Mouse (Mus musculus): ENCODE measurements around the gene Kif20b.

Kif20b gene

GRCm38 (mm10) chr19:34898941-34899340 lies 23.2 kb upstream of the Kif20b start:
- no peak for TF ChIP-seq GATA4 (IDR thresholded peaks at IDR 0.05; ENCODE audit: insufficient replicate concordance, low read length)

GRCm38 (mm10) chr19:34901266-34901665 lies 20.9 kb upstream of the Kif20b start:
- TF ChIP-seq GATA4 (IDR thresholded peaks at IDR 0.05; ENCODE audit: insufficient replicate concordance, low read length): no peak

DNA sequence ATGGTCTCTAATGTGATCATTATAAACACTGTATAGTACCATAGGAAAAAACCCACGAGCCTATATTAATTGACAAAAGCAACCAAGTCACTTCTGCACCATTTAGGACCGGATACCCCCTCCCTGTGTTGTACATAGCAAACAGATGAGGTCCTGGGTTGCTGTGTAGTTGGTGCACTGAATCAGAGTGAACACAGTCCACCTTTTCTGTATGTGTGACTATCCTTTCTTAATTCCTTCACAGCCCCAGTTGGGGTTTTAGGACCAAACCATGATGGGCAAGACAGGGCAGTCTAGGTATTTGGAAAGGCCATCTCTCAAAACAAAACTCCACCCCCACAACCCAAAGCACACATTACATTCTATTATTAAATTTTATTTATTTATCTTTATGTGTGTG lies 20.4 kb upstream of the Kif20b start:
- no peak for TF ChIP-seq GATA4 (IDR thresholded peaks at IDR 0.05; ENCODE audit: insufficient replicate concordance, low read length)

DNA sequence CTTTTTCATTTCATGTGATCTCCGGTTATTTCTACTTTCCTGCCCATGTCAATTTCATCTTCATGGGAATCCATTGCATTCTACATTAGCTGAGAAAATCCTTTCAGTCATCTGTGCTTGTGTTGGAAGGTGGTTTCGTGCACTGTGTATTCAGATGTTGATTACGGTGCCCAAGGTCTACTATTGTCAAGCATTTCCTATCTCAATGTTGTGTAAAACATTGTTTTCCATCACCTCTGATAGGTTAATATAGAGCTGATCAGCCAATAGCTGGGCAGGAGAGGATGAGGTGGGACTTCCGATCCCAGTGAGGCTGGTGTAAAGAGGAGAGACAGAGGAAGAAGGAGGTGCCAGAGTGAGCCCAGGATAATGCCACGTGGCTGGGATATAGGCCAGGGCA lies 18.1 kb upstream of the Kif20b start:
- TF ChIP-seq GATA4 (IDR thresholded peaks at IDR 0.05; ENCODE audit: insufficient replicate concordance, low read length): no peak

DNA sequence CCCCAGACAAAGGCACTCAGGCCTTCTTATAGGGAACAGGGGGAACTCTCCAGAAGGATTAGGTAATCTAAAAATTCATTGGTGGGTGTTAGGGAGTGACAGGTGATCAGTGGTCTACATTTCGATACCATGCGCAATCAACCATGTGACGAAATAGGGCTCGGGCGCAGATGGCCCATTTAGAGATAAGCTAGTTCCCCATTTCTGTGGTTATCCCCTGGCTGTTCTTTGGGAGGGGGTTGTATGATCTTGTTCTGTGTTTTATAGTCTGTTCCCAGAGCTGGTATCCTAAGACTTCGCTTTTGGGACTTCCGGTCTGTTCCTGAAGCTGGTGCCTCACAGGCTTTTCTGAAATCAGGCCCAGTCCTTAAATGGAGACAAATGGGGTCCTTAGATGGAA lies 16.7 kb upstream of the Kif20b start:
- no peak for TF ChIP-seq GATA4 (IDR thresholded peaks at IDR 0.05; ENCODE audit: insufficient replicate concordance, low read length)

- no peak for TF ChIP-seq GATA4 (IDR thresholded peaks at IDR 0.05; ENCODE audit: insufficient replicate concordance, low read length)
Measured at GRCm38 (mm10) chr19:34906772-34907171, 15.4 kb upstream of the Kif20b start.

- TF ChIP-seq GATA4 (IDR thresholded peaks at IDR 0.05; ENCODE audit: insufficient replicate concordance, low read length): no peak
Measured at GRCm38 (mm10) chr19:34912366-34912765, 9.8 kb upstream of the Kif20b start.

DNA sequence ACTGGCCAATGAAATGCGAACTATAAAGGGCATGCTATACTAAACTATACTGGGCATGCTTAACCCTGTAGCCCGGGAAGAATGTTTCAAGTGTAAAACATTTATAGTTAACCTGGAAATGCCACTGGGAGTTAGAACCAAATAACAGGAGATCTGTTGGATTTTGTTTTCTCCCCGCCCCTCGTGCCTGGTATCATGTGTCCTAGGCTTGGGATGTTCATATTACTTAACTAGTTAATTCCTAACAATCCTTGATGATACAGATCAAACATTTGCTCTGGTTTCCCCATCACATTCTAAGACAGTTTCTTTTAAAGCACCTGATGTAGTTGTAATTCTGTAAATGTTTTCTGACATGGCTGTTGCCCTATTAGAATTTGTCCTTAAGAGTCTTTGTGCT lies 2.1 kb upstream of the Kif20b start:
- no peak for TF ChIP-seq GATA4 (IDR thresholded peaks at IDR 0.05; ENCODE audit: insufficient replicate concordance, low read length)

- TF ChIP-seq GATA4 (IDR thresholded peaks at IDR 0.05; ENCODE audit: insufficient replicate concordance, low read length): no peak
Measured at GRCm38 (mm10) chr19:34920531-34920930, 1.6 kb upstream of the Kif20b start.

GRCm38 (mm10) chr19:34921253-34921651 lies 909 bp upstream of the Kif20b start:
- no peak for TF ChIP-seq GATA4 (IDR thresholded peaks at IDR 0.05; ENCODE audit: insufficient replicate concordance, low read length)

- no peak for TF ChIP-seq GATA4 (IDR thresholded peaks at IDR 0.05; ENCODE audit: insufficient replicate concordance, low read length)
Measured at GRCm38 (mm10) chr19:34922603-34922963, 422 bp downstream of the Kif20b start.

GRCm38 (mm10) chr19:34947206-34947605 lies 25.0 kb downstream of the Kif20b start:
- no peak for TF ChIP-seq GATA4 (IDR thresholded peaks at IDR 0.05; ENCODE audit: insufficient replicate concordance, low read length)

DNA sequence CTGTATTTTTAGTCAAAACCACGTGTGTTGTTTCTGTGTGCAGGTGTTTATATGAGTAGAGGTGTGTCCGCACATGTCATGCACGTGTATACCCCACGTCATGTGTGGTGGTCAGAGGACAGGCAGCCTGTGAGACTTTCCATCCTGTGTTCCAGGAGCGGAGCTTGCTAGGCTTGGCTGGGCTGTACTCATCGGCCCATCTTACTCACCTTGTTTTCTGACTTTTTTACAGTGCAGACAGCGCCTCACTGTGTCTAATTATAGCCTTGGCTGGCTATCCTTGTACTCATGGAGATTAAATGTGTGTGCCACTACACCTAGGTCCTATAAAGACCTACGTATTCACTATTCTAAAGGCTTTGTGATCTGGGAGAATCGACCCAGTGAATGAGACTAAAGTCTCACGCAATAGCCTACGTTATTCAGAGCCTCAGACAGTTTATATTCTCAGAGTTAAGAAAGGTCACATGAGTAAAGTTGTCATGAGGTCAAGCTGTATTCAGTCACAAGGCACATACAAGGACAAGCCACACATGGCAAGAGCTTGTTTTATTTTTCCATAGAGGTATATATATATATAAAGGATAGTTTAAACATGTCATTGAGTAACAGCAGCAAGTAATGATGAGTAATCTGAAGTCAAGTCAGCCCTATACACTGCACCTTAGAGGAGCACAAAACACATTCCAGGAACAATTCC lies 31.8 kb downstream of the Kif20b start:
- no peak for TF ChIP-seq GATA4 (IDR thresholded peaks at IDR 0.05; ENCODE audit: insufficient replicate concordance, low read length)

DNA sequence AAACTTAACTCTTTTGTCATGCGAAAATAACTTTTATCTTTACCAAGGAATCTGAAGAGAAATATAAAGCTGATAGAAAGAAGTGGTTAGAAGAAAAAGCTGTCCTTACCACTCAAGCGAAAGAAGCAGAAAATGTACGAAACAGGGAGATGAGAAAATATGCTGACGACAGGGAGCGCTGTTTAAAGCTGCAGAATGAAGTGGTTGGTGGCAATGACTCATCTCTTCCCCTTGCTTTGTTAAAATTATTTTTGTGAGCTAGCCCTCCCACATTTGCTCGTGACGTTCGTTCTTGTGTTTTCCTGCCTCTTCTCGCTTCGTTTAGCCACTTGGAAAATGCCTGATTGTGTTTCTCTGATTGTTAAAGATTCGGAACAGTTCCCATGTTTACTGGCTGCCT lies 37.2 kb downstream of the Kif20b start:
- no peak for TF ChIP-seq GATA4 (IDR thresholded peaks at IDR 0.05; ENCODE audit: insufficient replicate concordance, low read length)

- TF ChIP-seq GATA4 (IDR thresholded peaks at IDR 0.05; ENCODE audit: insufficient replicate concordance, low read length): no peak
Measured at GRCm38 (mm10) chr19:34984742-34985141, 62.6 kb downstream of the Kif20b start.

DNA sequence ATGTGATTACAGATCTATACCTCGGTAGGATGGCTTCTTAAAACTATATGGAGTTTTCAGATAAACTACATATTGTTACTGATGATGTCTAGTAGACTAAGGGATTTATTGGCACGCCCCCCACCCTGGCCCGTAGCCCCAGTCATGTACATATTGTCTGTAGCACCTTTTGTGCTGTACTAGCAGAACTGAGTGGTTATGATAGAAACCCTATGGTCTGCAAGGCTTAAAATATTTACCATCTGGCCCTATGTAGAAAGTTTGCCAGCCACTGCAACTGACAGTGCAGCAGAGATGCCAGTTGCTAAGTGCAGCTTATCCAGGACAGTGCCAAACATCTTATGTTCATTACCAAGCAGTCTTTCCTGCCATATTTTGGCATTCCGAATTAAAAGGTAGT lies 68.3 kb downstream of the Kif20b start:
- TF ChIP-seq GATA4 (IDR thresholded peaks at IDR 0.05; ENCODE audit: insufficient replicate concordance, low read length): no peak

DNA sequence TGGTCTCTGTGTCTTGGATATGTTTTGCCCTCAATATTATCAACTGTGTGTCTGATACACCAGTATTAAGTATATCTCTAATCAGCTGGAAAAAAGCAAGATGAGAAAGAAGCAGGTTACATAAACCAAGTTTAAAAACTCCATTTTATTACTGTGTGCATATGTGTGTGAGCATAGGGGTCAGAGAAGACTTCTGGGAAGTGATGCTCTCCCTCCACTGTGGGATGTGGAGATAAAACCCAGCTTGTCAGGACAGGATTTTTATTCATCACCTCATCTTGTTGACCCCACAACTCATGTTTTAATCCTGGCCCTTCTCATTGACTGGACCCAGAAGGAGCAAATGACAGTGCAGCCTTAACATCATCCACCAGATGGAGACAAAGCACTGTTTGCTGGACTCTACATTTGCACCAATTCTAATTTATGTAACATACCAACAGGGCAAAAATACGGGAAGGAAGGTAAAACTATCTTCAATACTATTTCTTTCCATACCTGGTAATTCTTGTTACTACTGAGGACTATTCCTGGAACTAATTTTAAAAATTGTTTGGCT lies 70.9 kb downstream of the Kif20b start:
- TF ChIP-seq GATA4 (IDR thresholded peaks at IDR 0.05; ENCODE audit: insufficient replicate concordance, low read length): no peak

All from liver, adult (tissue).